Mouse (Mus musculus) adrenal gland, postnatal 14 days (tissue): ENCODE measurements around the gene Cnfn. TPM values are rescaled to one million over a fixed set of nuclear protein-coding genes. Genes with fewer than 3 reads are reported as not detected.
"Not testable (repeated sequence)": the region's sequence is repeated elsewhere in the genome, so short reads cannot be mapped to it uniquely, and the experiment has no call there.

Experiments
- DNase-seq: peaks from one replicate; pipeline ENCODE4 v3.0.0; 2021; ENCODE audit warnings: mixed read lengths
- long read RNA-seq, 2 experiments: library from polyadenylated mRNA; stranded (forward); transcript quantifications; one replicate each; pipeline ENCODE4 v2.0.0; 2021
- total RNA-seq: library from RNA; stranded (reverse); gene quantifications from 2 replicates; pipeline ENCODE4 v1.2.3, GENCODE M21; 2021

Gene Cnfn
- not detected in 2 replicates for total RNA-seq
- long read RNA-seq, experiment 1 = 0 reads
- long read RNA-seq, experiment 2 = 0 reads

DNA sequence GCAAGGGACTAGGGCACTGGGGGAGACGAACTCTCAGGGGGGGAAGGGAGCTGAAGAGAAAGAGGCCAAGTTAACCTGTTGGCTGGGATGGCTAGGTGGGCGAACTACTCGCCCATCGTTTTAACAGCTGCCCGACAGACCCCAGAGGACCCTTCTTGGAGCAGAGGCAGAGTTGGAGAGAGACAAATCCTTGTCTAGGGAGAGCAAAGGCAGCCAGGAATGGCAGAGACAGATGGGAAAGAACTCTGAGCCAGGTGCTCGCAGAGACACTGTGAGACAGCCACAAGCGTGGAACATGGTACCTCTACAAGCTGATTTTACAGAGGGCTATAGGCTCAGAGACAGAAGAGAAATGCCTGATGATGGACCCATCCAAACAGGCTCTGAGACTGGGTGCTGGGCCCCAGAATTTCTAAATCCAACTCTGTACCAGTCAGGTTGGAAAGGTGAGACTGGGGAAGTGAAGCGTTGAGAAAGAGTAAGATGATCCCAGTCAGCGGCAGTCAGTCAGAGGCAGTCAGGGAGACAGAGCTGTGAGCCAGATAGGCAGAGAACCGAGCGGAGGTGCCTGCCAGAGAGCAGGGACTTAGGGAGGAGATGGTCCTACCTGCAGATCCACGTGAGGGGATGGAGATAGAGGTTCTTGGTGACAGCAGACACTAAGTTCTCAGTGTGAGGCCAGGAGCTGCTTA lies at the start of gene Cnfn:
Cnfn (minus strand) TSS at position 667 of the 692 bp plus-strand sequence.
- peak; percentile 1 for DNase-seq

DNA sequence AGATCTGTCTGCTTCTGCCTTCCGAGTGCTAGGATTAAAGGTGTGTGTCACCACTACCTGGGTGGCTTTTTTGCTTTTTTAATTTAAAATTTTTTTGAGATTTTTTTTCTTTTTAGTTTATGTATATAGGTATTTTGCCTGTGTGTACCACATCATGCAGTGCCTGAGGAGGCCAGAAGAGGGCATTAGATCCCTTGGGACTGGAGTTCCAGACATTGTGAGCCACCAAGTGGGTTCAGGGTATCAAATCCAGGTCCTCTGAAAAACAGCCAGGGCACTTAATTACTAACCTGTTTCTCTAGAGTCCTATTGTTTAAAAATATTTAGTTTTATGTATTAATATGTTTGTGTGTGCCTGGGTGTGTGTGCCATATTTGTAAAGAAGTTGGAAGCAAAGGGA lies 48.1 kb upstream of the Cnfn start:
- peak; percentile 49 for DNase-seq

DNA sequence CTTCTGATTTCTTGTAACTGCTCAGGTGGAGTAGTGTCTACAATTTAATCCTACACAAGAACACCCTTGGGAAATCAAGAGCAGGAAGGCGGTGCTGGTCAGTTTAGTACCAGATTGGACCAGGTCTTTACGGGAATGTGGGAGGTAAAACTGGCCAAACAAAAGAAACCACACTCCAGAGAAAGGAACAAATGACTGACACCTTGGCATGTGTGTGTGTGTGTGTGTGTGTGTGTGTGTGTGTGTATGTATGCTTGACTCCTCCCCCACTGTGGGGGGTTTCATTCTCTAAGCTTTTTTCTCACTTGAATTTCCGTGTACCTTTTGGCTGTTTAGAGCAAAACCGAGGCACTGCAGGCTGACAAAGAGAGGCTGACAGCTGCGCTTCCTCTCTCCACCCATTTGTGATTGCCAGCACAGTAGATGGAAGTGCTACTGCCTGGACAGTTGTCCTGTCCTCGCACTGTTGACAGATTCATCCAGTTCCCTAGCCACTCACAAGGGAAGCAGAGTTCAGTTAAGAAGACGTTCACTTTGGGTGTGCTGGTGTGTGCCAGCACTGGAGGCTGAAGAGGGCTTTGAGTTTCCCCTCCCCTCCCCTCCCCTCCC lies 43.4 kb upstream of the Cnfn start, which contains the start of gene Cxcl17:
Cxcl17 (minus strand) TSS at position 54 of the 609 bp plus-strand sequence.
- peak; percentile 3 for DNase-seq

DNA sequence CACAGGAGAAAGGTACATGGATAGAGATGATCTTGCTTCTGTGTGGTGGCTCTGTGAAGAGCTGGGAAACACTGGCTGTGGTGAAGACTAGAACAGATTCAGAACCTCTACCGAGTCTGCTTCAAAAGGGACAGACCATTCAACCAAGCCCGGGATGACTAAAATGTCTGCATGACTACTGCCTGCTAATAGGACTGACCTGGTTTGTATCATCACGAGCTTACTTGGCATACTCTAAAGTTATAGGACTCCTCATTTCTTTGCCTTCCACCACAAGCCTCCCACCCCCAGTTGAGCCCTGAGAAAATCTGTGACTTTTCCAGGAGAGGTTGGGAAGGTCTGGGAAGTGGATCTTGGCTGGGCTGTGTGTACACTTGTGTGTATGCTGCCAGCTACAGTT lies 42.3 kb upstream of the Cnfn start:
- DNase-seq = peak; percentile 2

DNA sequence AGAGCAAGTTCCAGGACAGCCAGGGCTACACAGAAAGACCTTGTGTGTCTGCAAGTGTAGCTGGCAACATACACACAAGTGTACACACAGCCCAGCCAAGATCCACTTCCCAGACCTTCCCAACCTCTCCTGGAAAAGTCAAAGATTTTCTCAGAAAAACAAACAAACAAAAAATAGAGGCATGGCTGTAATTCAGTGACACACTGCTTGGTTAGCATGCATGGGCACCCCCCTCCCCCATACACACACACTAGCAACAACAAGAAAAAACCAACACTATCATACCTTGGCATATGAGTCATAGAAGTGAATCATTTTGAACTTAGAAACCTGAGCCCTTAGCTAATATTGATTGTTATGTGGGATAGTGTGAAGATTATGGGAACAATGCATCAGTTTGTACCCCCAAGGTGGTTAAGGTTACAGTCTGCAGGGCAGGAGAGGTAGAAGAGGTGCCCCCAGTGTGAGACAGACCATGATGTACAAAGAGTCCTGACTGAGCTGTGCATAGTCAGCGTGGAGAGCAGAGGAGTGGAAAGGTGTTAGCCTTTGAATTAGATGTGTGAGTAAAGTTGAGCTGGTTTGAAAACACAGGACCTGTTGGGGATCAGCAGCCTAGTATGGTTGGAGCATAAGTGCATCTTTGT lies 41.6 kb upstream of the Cnfn start:
- DNase-seq = no peak

DNA sequence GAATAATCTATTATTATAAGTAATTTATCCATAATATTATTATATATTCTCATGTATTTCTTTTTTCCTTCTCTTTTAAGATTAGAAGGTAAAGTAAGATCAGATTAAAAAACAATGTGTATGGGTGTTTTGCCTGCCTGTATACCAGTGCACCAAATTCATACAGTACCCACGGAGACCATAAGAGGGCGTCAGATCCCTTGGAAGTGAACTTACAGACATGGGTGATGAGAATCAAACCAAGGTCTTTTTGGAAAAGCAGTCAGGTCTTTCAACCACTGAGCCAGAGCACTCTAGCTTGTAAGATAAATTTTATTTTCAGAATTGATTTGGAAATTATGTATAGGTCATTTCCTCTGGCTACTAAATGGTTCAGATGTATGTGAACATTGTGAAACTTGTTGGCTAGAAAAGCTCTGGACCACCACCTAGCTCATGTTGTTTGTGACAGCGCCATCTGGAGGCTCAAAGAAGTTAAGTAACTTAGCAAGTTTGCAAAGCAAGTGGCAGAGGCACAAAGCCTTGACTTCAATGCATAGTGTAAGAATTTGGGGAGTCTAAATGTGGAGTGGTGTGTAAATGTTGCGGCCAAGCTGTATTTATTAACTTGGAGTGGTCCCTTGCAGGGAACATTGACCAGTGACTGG lies 39.7 kb upstream of the Cnfn start:
- DNase-seq = peak; percentile 66

DNA sequence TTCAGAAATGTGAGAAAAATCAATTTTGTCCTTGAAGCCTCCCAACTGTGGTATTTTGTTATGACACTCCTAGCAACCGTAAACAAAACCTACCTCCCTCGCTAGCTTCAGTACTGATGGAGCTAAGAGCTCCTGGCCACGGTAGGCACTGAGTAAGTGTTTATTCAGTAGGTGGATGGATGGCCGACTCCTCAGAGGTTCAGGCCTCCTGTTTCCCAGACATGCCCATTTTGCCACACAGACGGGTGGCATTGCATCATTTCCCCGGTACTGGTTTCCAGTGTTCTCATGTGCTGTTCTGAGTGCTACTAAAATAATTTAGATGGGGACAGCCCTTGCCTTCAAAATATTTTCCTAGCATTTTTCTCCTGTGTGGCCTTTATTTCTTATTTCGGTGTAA lies 36.9 kb upstream of the Cnfn start:
- DNase-seq = no peak

DNA sequence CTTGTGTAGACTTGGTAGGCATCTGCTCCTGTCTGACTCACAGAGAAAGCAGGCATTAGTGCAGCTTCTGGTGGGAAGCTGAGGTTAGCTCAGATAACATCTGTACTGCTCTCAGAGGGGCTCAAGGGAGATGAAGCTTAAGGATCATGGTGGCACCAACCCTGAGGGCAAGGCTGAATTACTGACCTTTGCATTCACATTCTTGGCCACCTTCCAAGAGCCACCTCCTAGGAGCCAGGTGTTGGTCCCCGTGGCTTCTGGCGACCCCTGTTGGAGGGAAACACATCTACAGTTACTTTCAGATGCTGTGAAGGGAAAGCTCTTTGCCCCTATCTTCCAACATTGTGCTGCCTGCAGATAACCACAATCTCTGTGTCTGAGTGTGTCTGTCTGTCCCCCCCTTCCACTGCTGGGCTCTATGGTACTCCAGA lies 33.2 kb upstream of the Cnfn start:
- peak; percentile 86 for DNase-seq

DNA sequence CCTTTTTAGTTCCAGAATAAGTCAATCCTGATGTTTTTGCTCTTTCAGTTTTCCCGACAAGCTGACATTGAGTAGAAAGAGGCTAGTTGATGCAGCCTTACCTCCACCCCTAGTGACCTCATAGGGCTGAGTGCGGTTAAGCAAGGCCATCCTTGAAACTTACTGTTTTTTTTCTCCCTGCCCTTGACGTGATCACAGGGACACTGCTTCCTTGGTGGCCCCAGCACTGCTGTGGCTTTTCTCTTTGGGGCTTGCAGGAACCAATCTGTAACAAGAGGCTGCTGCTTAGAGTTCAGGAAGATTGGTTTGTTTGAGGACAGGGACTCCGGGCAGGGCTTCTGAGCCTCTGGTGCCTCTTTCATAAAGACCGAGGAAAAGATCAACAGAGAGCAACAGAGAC lies 32.5 kb upstream of the Cnfn start:
- peak; percentile 76 for DNase-seq

DNA sequence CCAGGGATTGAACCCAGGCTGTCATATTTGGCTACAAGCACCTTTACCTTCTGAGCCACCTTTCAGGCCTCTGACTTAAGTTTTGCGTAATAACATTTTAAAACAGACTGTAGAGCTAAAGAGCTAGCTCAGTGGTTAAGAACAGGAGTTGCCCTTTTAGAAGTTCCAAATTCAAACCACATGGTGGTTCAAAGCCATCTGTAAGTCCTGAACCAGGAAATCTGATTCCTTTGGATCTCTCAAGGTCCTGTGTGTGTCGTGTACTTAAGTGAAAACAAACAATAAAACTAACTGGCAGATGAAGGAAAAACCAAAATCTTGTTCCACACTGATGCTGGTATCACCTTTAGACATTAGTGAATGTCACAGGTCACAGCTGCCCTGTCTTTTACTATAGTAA lies 32.0 kb upstream of the Cnfn start:
- DNase-seq = no peak

DNA sequence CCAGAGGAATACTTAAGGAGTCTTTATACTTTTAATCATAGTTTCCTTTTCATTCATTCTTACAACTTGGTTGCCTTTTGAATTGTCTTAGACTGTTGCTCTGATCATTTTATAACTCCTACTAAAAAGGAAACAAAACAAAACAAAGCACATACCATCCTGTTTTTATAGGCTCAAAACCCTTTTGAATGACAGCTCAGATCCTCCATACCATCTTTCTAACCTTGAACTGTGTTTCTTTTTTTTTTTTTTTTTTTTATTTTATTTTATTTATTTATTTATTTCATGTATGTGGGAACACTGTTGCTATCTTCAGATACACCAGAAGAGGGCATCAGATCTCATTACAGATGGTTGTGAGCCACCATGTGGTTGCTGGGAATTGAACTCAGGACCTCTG lies 29.5 kb upstream of the Cnfn start:
- DNase-seq = not testable (repeated sequence)

DNA sequence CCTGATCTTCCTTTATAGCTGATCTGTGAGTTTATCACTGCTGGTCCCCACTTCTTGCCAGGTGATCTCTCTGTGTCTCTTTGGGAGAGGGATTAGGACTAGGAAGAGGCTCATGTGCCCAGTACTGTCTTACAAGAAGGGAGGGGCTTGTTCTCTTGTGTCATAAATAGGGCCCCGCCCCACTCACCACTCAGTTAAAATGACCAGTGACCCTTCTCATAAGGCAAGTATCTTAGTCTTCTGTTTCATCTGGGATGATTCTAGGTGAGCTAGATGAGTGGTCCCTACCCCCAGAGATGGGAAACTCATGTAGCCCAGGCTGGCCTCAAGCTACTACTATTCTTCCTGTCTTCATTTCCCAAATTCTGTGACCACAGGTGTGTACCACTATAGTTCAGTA lies 29.1 kb upstream of the Cnfn start, which contains the start of gene Lipe:
Lipe (minus strand) TSS at position 101 of the 400 bp plus-strand sequence.
- DNase-seq = no peak

DNA sequence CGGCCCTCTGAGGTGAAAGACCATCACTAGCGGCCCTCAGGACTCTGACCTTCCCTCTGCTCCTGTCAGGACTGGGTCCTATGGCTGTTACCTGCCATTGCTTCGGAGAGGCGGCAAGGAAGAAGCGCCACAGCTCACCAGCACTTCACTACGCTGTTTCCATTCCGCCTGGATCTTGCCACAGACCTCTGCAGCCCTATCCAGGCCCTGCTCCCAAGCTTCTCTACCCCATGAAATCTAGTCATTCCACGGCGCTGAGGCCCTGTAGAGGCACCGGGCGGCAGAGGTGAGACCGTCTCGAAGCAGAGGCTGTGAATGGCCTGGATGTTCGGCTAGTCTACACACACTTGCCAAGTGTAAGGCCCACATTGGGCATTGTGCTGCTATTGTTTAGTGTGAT lies 27.1 kb upstream of the Cnfn start:
- DNase-seq = no peak

DNA sequence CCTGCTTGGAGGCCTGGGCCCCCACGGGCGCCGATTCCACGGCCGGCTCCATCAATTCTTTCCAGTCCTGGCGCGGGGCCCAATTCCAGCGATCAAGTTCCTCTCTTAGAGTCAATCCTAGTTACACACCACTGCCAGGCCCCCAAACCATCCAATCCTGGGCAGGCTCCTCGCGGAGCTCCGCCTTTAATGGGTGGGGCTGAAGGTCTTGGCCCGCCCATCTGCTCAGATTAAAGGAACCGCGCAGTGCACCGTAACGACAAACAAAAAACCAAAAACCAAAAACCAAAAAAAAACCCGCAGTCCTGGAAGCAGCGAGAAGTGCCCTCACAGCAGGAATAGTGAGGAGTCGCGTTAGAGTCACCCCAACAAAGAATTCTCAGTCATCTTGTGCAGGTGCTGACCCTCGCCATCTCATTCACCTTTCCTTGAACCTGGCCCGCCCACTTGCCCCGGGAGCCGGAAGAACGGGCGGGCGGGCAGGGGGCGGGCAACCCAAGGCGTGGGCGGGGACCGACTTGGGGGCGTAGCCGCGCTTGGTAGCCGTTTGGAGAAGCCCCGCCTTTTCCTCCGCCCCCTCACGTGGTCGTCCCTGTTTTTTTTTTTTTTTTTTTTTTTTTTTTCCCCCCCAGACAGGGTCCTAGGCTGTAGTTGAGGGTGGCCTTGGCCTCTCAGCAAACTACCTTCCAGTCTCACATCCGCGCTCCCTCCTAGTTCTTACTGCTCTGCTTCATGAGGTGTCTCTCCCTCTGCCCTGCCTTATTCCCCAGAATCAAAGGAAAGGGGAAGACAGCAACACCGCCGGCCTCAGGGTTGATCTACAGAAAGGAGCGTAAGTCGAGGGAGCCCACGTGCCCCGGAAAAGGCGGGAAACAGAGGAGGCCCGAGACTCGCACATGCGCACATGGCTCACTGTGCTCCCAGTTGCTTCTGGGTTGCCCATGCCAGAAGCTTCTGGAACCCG lies 26.3 kb upstream of the Cnfn start:
- DNase-seq = peak; percentile 98

DNA sequence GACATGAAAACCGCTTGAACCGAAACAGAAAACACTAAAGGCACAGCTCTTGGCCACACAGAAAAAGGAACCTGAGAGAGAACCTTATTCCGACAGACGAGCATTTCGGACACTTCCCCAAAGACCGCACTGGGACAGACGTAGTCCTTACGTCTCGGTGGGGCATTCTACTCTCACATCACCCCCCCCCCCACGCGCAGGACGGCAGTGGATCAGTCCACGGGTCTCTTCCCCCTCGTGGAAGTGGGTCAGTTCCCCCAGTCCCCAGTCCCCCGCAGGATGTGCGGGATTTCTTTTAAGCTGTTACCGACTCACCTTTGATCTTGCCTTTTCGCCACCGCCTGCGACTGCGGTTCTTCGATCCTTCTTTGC lies 25.6 kb upstream of the Cnfn start:
- DNase-seq = no peak

DNA sequence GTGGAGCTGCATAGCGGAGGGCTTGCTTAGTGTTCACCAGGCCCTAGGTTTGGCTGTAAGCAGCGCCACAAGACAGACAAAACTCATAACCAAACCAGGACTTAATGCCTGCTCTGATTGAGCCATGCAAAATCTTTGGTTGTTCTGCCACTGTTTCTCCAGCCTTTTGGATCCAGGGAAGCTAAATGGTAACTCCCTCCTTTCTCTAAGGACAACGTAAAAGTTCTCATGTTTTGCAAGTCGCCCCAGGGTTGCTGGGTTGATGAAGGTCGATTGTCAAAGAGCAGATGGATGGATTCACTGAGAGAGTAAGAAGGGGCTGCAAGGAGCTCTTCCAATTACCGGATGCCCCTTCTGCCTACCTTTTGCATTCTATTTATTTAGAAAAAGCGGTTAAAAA lies 25.2 kb upstream of the Cnfn start:
- peak; percentile 61 for DNase-seq

DNA sequence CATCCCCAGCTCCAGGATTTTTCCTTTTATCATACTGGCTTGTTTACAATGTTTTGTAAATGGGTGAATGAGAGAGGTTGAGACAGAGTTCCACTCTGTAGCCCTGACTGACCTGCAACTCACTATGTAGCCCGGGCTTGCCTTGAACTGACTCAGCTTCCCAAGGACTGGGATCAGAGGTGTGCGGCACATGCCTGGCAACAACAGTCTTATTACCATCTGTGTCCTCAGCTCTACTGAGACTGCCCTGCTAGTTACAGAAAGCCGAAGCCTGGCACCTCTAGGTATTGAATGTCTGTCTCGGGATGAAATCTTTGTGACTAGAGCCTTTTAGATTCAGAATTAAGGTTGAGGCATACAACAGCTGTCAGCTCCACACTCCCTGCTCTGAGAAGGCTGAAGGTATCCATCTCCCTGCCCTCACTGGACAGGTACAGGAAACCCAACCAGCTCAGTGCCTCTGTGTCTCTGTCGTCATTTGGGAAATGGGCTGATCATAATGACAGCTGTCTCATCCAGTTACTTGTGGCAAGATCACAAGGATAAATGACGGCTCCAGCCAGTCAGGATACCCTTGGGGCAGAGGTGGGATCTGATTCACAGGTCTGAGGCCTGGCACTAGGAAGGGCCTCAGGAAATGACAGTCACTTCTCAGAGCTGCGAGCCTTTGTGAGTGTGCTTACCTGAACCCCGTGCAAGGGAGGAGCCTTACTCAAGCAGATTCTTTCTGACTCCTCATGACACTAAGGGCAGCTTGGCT lies 24.1 kb upstream of the Cnfn start:
- peak; percentile 72 for DNase-seq

DNA sequence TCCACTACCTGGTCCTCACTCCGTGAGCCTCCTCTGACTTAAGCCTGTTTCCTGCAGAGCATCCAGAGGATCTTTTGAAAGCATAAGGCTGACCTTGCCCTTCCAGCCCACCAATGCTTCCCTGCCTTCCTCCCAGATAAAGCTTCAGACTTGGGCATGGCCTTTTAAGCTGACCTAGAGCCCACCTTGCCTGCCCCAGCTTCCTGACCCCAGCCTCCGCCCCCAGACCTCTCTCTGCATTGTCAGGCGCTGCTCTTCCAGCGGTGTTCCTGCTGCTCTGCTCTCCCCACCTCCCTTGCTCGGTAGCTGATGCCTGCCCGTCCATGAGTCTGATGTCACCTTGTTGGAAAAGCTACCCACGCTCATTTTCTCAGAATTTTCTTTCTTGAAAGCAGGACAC lies 23.3 kb upstream of the Cnfn start:
- no peak for DNase-seq

DNA sequence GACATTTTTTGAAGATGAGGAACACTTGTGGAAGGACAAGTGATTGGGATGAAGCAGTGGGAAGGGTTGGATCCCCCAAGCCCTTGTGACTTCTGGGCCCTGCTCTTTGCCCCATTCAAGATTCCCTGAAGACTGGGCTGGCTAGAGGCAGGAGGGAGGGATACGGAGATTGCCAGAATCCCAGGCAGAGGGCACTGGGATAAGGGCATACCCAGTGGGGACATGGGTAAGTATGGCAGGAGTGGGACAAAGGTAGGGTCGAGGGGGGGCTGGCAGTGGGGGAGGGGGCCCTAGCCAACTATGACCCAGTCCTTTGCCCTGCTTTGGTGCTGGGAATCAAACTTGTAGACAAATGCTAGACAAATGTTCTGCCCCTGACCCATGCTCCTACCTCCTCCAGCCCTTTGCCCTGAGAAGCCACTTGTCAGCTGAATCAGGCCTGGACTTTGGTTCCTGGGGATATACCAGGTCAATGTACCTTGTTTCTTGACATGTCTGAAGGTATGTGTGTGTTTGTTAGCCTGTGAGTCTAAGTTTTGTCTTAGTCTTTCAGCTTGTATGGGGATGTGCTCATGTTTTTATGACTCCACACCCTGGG lies 22.4 kb upstream of the Cnfn start:
- peak; percentile 67 for DNase-seq

DNA sequence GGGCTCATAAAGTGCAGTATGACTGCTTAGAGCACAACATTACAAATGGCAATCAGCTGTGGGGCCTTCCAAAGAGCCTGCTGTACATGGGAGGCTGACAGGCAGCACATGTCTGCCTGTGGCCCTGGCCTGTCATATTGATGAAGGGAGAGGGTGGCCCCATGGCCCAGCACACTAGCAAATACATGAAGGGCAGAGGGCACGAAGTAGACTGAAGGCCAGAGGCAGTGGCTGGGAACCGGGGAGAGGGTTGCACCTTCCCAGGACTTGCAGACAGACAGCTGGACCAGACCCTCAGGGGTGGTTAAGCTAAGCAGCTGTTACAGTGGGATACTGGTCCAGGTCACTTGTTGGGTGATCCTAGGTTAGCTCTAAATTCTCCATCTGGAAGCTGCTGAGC lies 21.5 kb upstream of the Cnfn start:
- DNase-seq = peak; percentile 81
